Mouse (Mus musculus): ENCODE results near the gene Tnfsf12.
"Not testable (repeated sequence)": the region's sequence is repeated elsewhere in the genome, so short reads cannot be mapped to it uniquely, and the experiment has no call there.

Gene Tnfsf12

GRCm38 (mm10) chr11:69695361-69696181 lies at the start of gene Tnfsf12, which contains the start of gene Tnfsfm13:
Tnfsf12 (minus strand) TSS chr11:69695849.
Tnfsfm13 (minus strand) TSS chr11:69696098.
- in situ Hi-C loops (cut with MboI; ENCODE audit: low pct_unique_long_range_greater_than_20kb in 1 of 2, low sequenced_read_pairs in 2 of 2, unreplicated experiment in 1 of 2), result no loop called here

GRCm38 (mm10) chr11:69731408-69731807 lies 35.8 kb upstream of the Tnfsf12 start:
- in situ Hi-C loops (cut with MboI; ENCODE audit: low pct_unique_long_range_greater_than_20kb in 1 of 2, low sequenced_read_pairs in 2 of 2, unreplicated experiment in 1 of 2), result not testable (repeated sequence)

- in situ Hi-C loops (cut with MboI; ENCODE audit: low pct_unique_long_range_greater_than_20kb in 1 of 2, low sequenced_read_pairs in 2 of 2, unreplicated experiment in 1 of 2), result no loop called here
These were observed 33.4 kb upstream of the Tnfsf12 start for GRCm38 (mm10) chr11:69729063-69729462.

GRCm38 (mm10) chr11:69725951-69726350 lies 30.3 kb upstream of the Tnfsf12 start:
- in situ Hi-C loops (cut with MboI; ENCODE audit: low pct_unique_long_range_greater_than_20kb in 1 of 2, low sequenced_read_pairs in 2 of 2, unreplicated experiment in 1 of 2), result no loop called here

GRCm38 (mm10) chr11:69723074-69723473 lies 27.4 kb upstream of the Tnfsf12 start:
- in situ Hi-C loops (cut with MboI; ENCODE audit: low pct_unique_long_range_greater_than_20kb in 1 of 2, low sequenced_read_pairs in 2 of 2, unreplicated experiment in 1 of 2), result loop anchor here in 1 of 2 experiments (25.0 kb wide), 1 partner anchor 311 kb away; the partner anchor contains the start of gene Kdm6b

GRCm38 (mm10) chr11:69720852-69721251 lies 25.2 kb upstream of the Tnfsf12 start:
- in situ Hi-C loops (cut with MboI; ENCODE audit: low pct_unique_long_range_greater_than_20kb in 1 of 2, low sequenced_read_pairs in 2 of 2, unreplicated experiment in 1 of 2), result loop anchor here in 1 of 2 experiments (25.0 kb wide), 1 partner anchor 309 kb away; the partner anchor contains the start of gene Kdm6b

- in situ Hi-C loops (cut with MboI; ENCODE audit: low pct_unique_long_range_greater_than_20kb in 1 of 2, low sequenced_read_pairs in 2 of 2, unreplicated experiment in 1 of 2), result loop anchor here (5.0 to 25.0 kb wide), 4 partner anchors 37 to 307 kb away; partner anchors contain the start of genes Fxr2 (in 2 of the 2), Senp3 (in 2 of the 2), Dnah2 (in 1 of the 2) and Kdm6b (in 1 of the 2)
These were observed 23.8 kb upstream of the Tnfsf12 start for GRCm38 (mm10) chr11:69719423-69719822.

GRCm38 (mm10) chr11:69718661-69719060 lies 23.0 kb upstream of the Tnfsf12 start:
- in situ Hi-C loops (cut with MboI; ENCODE audit: low pct_unique_long_range_greater_than_20kb in 1 of 2, low sequenced_read_pairs in 2 of 2, unreplicated experiment in 1 of 2), result loop anchor here (5.0 to 25.0 kb wide), 4 partner anchors 36 to 306 kb away; partner anchors contain the start of genes Fxr2 (in 2 of the 2), Senp3 (in 2 of the 2), Dnah2 (in 1 of the 2) and Kdm6b (in 1 of the 2)

GRCm38 (mm10) chr11:69716953-69717352 lies 21.3 kb upstream of the Tnfsf12 start:
- in situ Hi-C loops (cut with MboI; ENCODE audit: low pct_unique_long_range_greater_than_20kb in 1 of 2, low sequenced_read_pairs in 2 of 2, unreplicated experiment in 1 of 2), result loop anchor here (5.0 to 25.0 kb wide), 4 partner anchors 35 to 305 kb away; partner anchors contain the start of genes Fxr2 (in 2 of the 2), Senp3 (in 2 of the 2), Dnah2 (in 1 of the 2) and Kdm6b (in 1 of the 2)

GRCm38 (mm10) chr11:69715929-69716328 lies 20.3 kb upstream of the Tnfsf12 start:
- in situ Hi-C loops (cut with MboI; ENCODE audit: low pct_unique_long_range_greater_than_20kb in 1 of 2, low sequenced_read_pairs in 2 of 2, unreplicated experiment in 1 of 2), result loop anchor here (5.0 to 25.0 kb wide), 4 partner anchors 34 to 304 kb away; partner anchors contain the start of genes Fxr2 (in 2 of the 2), Senp3 (in 2 of the 2), Dnah2 (in 1 of the 2) and Kdm6b (in 1 of the 2)

GRCm38 (mm10) chr11:69715482-69715881 lies 19.8 kb upstream of the Tnfsf12 start:
- in situ Hi-C loops (cut with MboI; ENCODE audit: low pct_unique_long_range_greater_than_20kb in 1 of 2, low sequenced_read_pairs in 2 of 2, unreplicated experiment in 1 of 2), result loop anchor here (5.0 to 25.0 kb wide), 4 partner anchors 33 to 303 kb away; partner anchors contain the start of genes Fxr2 (in 2 of the 2), Senp3 (in 2 of the 2), Dnah2 (in 1 of the 2) and Kdm6b (in 1 of the 2)

GRCm38 (mm10) chr11:69714636-69715329 lies 19.1 kb upstream of the Tnfsf12 start:
- in situ Hi-C loops (cut with MboI; ENCODE audit: low pct_unique_long_range_greater_than_20kb in 1 of 2, low sequenced_read_pairs in 2 of 2, unreplicated experiment in 1 of 2), result loop anchor here (5.0 to 25.0 kb wide), 4 partner anchors 32 to 302 kb away; partner anchors contain the start of genes Fxr2 (in 2 of the 2), Senp3 (in 2 of the 2), Dnah2 (in 1 of the 2) and Kdm6b (in 1 of the 2)

GRCm38 (mm10) chr11:69712954-69713672 lies 17.5 kb upstream of the Tnfsf12 start:
- in situ Hi-C loops (cut with MboI; ENCODE audit: low pct_unique_long_range_greater_than_20kb in 1 of 2, low sequenced_read_pairs in 2 of 2, unreplicated experiment in 1 of 2), result loop anchor here (10.0 to 25.0 kb wide), 3 partner anchors 78 to 301 kb away; partner anchors contain the start of genes Fxr2 (in 2 of the 2), Dnah2 (in 1 of the 2) and Kdm6b (in 1 of the 2)

GRCm38 (mm10) chr11:69711082-69711481 lies 15.4 kb upstream of the Tnfsf12 start:
- in situ Hi-C loops (cut with MboI; ENCODE audit: low pct_unique_long_range_greater_than_20kb in 1 of 2, low sequenced_read_pairs in 2 of 2, unreplicated experiment in 1 of 2), result loop anchor here (10.0 to 25.0 kb wide), 3 partner anchors 76 to 299 kb away; partner anchors contain the start of genes Fxr2 (in 2 of the 2), Dnah2 (in 1 of the 2) and Kdm6b (in 1 of the 2)

- in situ Hi-C loops (cut with MboI; ENCODE audit: low pct_unique_long_range_greater_than_20kb in 1 of 2, low sequenced_read_pairs in 2 of 2, unreplicated experiment in 1 of 2), result loop anchor here (10.0 to 25.0 kb wide), 3 partner anchors 76 to 298 kb away; partner anchors contain the start of genes Fxr2 (in 2 of the 2), Dnah2 (in 1 of the 2) and Kdm6b (in 1 of the 2)
These were observed 14.8 kb upstream of the Tnfsf12 start for GRCm38 (mm10) chr11:69710470-69710869.

GRCm38 (mm10) chr11:69709554-69710446 lies 14.2 kb upstream of the Tnfsf12 start:
- in situ Hi-C loops (cut with MboI; ENCODE audit: low pct_unique_long_range_greater_than_20kb in 1 of 2, low sequenced_read_pairs in 2 of 2, unreplicated experiment in 1 of 2), result loop anchor here (10.0 to 25.0 kb wide), 3 partner anchors 75 to 297 kb away; partner anchors contain the start of genes Fxr2 (in 2 of the 2), Dnah2 (in 1 of the 2) and Kdm6b (in 1 of the 2)

Data from mouse embryonic stem cell (cell line).